Mouse (Mus musculus) spleen, adult 2 months (tissue): ENCODE results near the gene Coil.

ENCODE experiments used
- CTCF ChIP-seq: fragments of 200-500 bp; IDR thresholded peaks from 2 replicates; pipeline ENCODE4 v1.5.1; 2011; ENCODE audit warnings: mild to moderate bottlenecking, inconsistent platforms; ENCODE audit not compliant: insufficient read depth, insufficient read length, insufficient replicate concordance; ENCODE audit errors: extremely low read depth
- POLR2A ChIP-seq: fragments of 200-500 bp; IDR thresholded peaks from 2 replicates; pipeline ENCODE4 v1.6.1; 2011; ENCODE audit warnings: low read depth, low read length, inconsistent platforms

GRCm38 (mm10) chr11:88996427-88996826, 26.4 kb downstream of the Coil start:
- no peak for TF ChIP-seq CTCF
- no peak for TF ChIP-seq POLR2A
